Mouse (Mus musculus) intestine, postnatal 0 days (tissue): ENCODE data around the gene Tmcc3. TPM values are rescaled to one million over a fixed set of nuclear protein-coding genes. Genes with fewer than 3 reads are reported as not detected.

Source experiments
- ATAC-seq: fragments of 200-750 bp; cut with Nextera tagmentation; 2 replicates; pipeline ENCODE4 v1.8.0; 2017; ENCODE audit warnings: mild to moderate bottlenecking, moderate TSS enrichment, moderate library complexity
- H3K27ac ChIP-seq: fragments of 300-500 bp; sonication (generic); 2 replicates; pipeline ENCODE4 v1.5.1; 2014; ENCODE audit warnings: mild to moderate bottlenecking, low read depth, low read length, moderate library complexity
- H3K27me3 ChIP-seq: fragments of 300-500 bp; sonication (generic); replicated peaks from 2 replicates; pipeline ENCODE4 v1.6.1; 2014; ENCODE audit warnings: low read length, mixed read lengths; ENCODE audit not compliant: control insufficient read depth, insufficient read depth
- H3K36me3 ChIP-seq: fragments of 300-500 bp; sonication (generic); 2 replicates; pipeline ENCODE4 v1.6.1; 2014; ENCODE audit warnings: mild to moderate bottlenecking, moderate library complexity; ENCODE audit not compliant: control insufficient read depth, insufficient read depth
- H3K4me1 ChIP-seq: fragments of 300-500 bp; sonication (generic); replicated peaks from 2 replicates; pipeline ENCODE4 v1.6.1; 2014; ENCODE audit warnings: antibody characterized with exemption, low read length, mixed read lengths; ENCODE audit not compliant: control insufficient read depth, insufficient read depth
- H3K4me2 ChIP-seq: fragments of 300-500 bp; sonication (generic); replicated peaks from 2 replicates; pipeline ENCODE4 v1.6.1; 2014; ENCODE audit warnings: low read depth, mild to moderate bottlenecking, moderate library complexity
- H3K4me3 ChIP-seq: fragments of 300-500 bp; sonication (generic); 2 replicates; pipeline ENCODE4 v1.5.1; 2014; ENCODE audit warnings: low read depth, low read length
- H3K9ac ChIP-seq: fragments of 300-500 bp; sonication (generic); 2 replicates; pipeline ENCODE4 v1.6.1; 2014; ENCODE audit warnings: mild to moderate bottlenecking, low read depth, low read length
- H3K9me3 ChIP-seq: fragments of 300-500 bp; sonication (generic); 2 replicates; pipeline ENCODE4 v1.6.1; 2016; ENCODE audit warnings: mixed run types; ENCODE audit not compliant: control insufficient read depth
- CTCF ChIP-seq: sonication (generic); IDR thresholded peaks from 2 replicates; pipeline ENCODE4 v1.5.1; 2016; ENCODE audit warnings: low read depth, mild to moderate bottlenecking, control low read depth, antibody characterized with exemption, moderate library complexity
- WGBS: fragments of 180-500 bp; shearing (Covaris S2); extraction: QIAGEN DNeasy Blood & Tissue Kit; methylation state at CpG from one replicate; pipeline ENCODE4 v1.1.7; 2014; 5-methylcytosine and 5-hydroxymethylcytosine counted together
- polyA plus RNA-seq: library from polyadenylated mRNA; unstranded; fragments of >200 nt; fragmentation: Nextera tagmentation; extraction: Ambion mirVana; gene quantifications from 2 replicates; pipeline ENCODE4 v1.2.1, GENCODE M21; 2015

Tmcc3 gene
- polyA plus RNA-seq, 1 experiment from 2014 or later, result 10.0 TPM

DNA sequence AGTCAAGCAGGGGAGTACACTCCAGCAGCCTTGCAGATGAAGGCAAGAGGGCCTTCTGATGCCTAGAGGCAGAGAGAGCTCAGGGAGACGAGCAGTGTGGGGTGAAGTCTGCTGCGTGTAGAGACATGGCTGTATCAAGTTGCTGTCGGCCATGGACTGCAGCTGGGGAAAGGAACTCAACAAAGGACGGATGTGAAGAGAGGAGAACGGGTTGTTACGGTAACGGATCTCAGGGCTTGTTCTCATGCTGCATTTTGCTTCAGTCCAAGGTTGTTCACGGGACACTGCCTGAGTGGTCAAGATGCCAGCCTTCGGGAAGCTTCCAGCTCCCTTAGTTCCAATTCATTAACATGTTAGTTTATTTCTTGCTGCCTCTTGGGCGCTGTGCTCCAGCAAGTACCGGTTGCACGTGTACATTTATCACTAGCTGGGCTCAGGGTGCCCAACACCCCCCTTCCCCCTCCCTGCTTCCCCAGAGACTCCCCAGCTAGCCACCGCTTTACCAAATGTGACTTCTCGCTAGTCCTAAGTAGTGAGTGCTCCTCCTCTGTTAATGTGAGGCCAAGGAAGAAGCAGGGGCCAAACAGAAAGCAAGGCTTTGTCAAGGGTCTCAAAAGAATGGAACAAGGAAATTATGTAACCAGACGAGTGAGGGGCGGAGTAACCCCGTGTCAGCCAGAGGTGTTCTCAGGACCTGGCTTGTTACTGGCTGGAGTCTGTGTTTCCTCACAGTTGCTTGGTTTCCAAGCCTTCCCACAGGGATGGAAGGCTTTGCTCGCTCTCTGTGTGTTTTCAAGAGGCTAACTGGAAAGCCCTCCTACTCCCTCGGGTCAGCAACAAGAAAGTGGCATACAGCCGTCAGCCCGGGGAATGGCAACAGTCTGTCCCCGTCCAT, 104.4 kb downstream of the Tmcc3 start:
- Histone ChIP-seq H3K9me3 (no peaks in the 10 kb centered on the region), H3K4me1 (no peaks in the 10 kb centered on the region), H3K36me3 (no peaks in the 10 kb centered on the region), H3K4me3 (no peak overlapping the region), H3K27ac (no peak overlapping the region), H3K4me2 (peak overlapping the region; percentile 13; the same call in 1 of the 2 replicates), H3K27me3 (no peaks in the 10 kb centered on the region), H3K9ac (no peak overlapping the region)
- no peak for ATAC-seq
- no peak for TF ChIP-seq CTCF
- WGBS, result 46% methylated on average over 22 of the region's 22 CpGs

DNA sequence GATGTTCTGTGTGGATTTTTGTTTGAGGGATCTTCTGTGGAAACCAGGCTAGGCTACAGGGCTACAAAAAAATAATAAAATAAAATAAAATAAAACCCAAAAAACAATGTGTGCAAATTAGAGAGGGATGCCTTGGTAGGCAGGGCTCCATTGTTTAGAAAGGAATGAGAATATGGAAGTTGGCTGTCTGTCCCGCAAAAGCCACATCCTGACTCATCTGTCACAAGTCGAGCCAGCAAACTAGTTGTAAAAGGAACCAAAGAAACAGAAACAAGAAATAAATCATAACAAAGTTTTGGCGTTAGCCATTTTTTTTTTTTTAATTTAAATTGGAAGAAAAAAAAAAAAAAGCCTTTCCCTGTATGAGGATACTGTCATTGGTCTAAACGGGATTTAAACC, 105.9 kb downstream of the Tmcc3 start:
- WGBS, result 62% methylated on average over 4 of the region's 4 CpGs
- H3K4me2 ChIP-seq, result no peak overlapping the region

DNA sequence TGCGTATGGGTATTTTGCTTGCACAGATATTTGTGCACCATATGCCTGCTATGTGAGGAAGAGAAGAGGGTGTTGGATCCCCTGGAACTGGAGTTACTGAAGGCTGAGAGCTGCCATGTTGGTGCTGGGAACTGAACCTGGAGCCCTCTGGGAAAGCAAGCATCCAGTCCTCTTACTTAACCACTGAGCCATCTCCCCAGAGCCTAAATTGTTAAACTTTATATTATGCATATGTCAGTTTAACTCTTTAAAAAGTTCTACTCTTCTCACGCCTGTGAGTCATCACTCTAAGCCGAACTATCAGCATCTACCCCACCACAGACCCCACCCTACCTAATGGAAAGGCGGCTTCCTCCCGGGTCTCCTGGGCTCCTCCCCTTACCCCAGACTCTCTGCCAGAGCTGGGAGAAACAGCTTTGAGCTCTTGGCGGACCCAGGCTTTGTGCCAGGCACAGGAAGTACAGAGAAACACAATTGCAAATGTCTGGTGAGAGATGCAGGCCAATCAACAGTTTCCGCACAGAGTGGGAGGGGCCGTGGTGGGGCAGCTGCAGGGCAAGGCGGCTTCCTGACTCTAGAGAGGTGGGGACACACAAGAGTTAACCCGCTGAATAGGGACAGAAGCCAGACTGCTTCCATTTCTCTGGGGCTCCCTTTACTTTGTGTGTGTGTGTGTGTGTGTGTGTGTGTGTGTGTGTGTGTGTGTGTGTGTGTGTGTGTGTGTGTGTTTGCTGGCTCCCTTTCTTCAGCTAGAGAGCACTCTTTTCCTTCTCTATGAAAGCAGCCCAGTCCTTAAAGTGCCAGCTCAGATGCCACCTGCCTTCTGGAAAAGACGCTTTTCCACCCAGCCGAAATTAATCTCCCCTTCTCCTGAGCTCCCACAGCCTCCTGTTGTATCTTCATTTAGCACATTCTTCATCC, 114.5 kb downstream of the Tmcc3 start:
- no peak for TF ChIP-seq CTCF
- no peaks in the 10 kb centered on the region for H3K9me3 ChIP-seq
- no peak overlapping the region for H3K9ac ChIP-seq
- no peak overlapping the region; the same call in 1 of the 2 replicates for H3K4me2 ChIP-seq
- no peak overlapping the region for H3K27ac ChIP-seq
- WGBS, result 60% methylated on average over 12 of the region's 12 CpGs
- H3K4me1 ChIP-seq, result no peaks in the 10 kb centered on the region
- no peak overlapping the region for H3K4me3 ChIP-seq
- H3K27me3 ChIP-seq, result no peaks in the 10 kb centered on the region
- peak; percentile 59 for ATAC-seq
- H3K36me3 ChIP-seq, result no peaks in the 10 kb centered on the region

More for the DNA sequence above, 105.9 kb downstream of the Tmcc3 start:
- Histone ChIP-seq H3K4me3 (no peak overlapping the region), H3K9me3 (no peaks in the 10 kb centered on the region), H3K4me1 (no peaks in the 10 kb centered on the region), H3K27ac (no peak overlapping the region), H3K27me3 (no peaks in the 10 kb centered on the region), H3K36me3 (no peaks in the 10 kb centered on the region), H3K9ac (no peak overlapping the region)
- no peak for TF ChIP-seq CTCF
- ATAC-seq, result no peak

DNA sequence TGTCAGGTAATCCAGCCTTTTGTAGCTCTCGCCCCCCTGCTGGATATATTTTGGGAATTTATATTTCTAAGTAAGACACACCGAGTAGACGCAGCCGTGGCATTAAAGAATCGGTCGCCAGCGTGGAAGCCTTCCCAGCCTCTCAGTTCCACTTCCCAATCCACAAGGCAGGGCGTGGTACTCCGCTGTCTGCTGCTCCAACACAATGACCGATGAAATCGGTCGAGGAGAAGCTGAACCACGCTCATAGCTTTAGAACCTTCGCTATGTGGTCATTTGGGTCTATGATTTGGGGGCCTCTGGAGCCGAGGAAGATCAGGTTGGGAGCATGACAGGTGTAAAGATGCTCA, 115.1 kb downstream of the Tmcc3 start:
- H3K27me3 ChIP-seq, result no peaks in the 10 kb centered on the region
- TF ChIP-seq CTCF, result no peak
- no peak for ATAC-seq
- no peak overlapping the region for H3K9ac ChIP-seq
- H3K4me3 ChIP-seq, result no peak overlapping the region
- no peak overlapping the region for H3K4me2 ChIP-seq
- no peaks in the 10 kb centered on the region for H3K9me3 ChIP-seq
- WGBS, result 87% methylated on average over 15 of the region's 15 CpGs
- H3K27ac ChIP-seq, result no peak overlapping the region
- no peaks in the 10 kb centered on the region for H3K4me1 ChIP-seq
- H3K36me3 ChIP-seq, result no peaks in the 10 kb centered on the region

DNA sequence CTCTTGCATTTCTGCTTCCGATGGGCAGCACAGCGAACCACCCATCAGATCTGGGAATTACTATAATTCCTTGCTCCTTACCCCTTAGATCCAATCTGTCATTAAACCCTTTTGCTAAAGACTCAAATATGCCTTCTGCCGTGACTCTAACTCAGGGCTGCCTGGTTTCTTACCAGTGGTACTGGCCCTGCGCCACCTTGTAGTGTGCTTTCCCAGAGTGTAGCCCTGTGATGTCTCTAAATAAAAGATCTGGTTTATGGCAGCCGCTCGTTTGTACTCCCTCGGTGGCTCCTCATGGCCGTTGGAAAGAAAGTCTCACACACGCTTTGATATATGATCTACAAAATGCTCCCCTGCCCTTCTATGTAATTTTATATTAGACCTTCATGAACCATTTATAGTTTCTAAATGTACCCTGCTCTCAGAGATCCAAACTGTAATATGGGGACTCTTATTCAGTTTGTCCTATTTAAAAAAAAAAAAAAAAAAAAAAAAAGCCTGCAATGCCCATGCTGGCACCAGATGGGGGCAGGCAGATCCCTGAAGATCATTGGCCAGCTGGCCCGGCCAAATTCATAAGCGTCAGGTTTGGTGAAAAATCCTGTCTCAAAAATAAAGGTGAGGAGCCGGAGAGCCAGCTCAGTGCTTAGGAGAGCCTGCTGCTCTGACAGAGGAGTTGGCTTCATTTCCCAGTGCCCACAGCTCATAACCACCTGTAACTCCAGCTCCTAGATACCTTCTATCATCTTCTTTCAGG, 116.6 kb downstream of the Tmcc3 start:
- Histone ChIP-seq H3K4me2 (no peak overlapping the region), H3K4me3 (no peak overlapping the region), H3K36me3 (no peaks in the 10 kb centered on the region), H3K9me3 (no peaks in the 10 kb centered on the region), H3K9ac (no peak overlapping the region), H3K4me1 (no peaks in the 10 kb centered on the region), H3K27me3 (no peaks in the 10 kb centered on the region), H3K27ac (no peak overlapping the region)
- no peak for ATAC-seq
- TF ChIP-seq CTCF, result peak; percentile 37; the same call in 1 of the 2 replicates
- 68% methylated on average over 12 of the region's 12 CpGs for WGBS

DNA sequence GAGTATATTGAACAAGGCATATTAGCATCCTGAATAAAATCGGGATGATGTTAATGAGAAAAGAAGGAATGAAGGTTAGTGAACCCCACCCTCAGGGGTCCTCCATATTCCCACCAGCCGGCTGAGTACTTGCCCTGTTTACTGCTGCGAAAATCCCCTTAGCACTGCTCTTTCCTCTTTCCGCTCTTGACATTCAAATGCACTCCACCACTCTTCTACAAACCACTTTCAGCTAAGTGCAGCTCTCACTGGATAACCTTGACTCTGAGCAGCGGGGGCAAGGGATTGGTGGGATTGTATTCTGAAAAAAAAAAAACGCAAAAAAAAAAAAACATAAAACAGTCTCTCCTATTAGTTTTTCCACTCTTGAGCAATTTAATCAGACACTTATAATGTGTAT, 118.8 kb downstream of the Tmcc3 start:
- Histone ChIP-seq H3K9me3 (no peaks in the 10 kb centered on the region), H3K4me2 (no peak overlapping the region), H3K4me3 (no peak overlapping the region), H3K9ac (no peak overlapping the region), H3K4me1 (no peaks in the 10 kb centered on the region), H3K27ac (no peak overlapping the region), H3K27me3 (no peaks in the 10 kb centered on the region), H3K36me3 (no peaks in the 10 kb centered on the region)
- WGBS, result 80% methylated on average over 6 of the region's 6 CpGs
- no peak for TF ChIP-seq CTCF
- no peak for ATAC-seq
